Mouse (Mus musculus): ENCODE measurements around the gene Cd320. TPM values are rescaled to one million over a fixed set of nuclear protein-coding genes. Genes with fewer than 3 reads are reported as not detected.

Cd320 gene
- polyA plus RNA-seq, 1 experiment, result 30.6 TPM

DNA sequence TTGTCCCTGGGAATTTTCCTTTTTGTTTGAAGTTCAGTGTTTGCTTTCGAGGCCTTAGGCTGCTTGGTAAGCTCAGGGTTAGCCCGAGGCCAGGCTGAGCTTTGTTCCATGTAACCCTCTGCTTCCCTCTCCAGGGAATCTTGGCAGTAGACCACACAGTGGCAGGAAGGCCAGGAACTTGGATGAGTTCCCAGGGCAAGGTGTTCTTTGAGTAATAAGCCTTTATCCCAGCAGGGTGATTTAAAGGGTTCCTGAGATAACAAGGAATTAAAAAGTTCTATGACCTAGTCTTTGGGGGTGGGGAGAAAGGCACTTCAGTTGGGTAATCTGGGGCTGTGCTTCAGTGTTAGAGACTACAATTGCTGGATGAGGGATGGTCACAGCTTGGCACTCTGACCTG, 14.0 kb upstream of the Cd320 start:
- H3K27me3 ChIP-seq (ENCODE audit: control insufficient read depth, insufficient read depth, low read length, poor library complexity, severe bottlenecking), result no peaks in the 10 kb centered on the region
- no peaks in the 10 kb centered on the region for H3K9me3 ChIP-seq (replicated peaks; ENCODE audit: control insufficient read depth, insufficient read depth, low read length, poor library complexity, severe bottlenecking)
- no peaks in the 10 kb centered on the region for H3K4me1 ChIP-seq (ENCODE audit: control insufficient read depth, insufficient read depth, low read length)
- TF ChIP-seq CTCF (IDR thresholded peaks at IDR 0.05; ENCODE audit: low read depth, low read length), result no peak
- no peak for TF ChIP-seq POLR2A (IDR thresholded peaks at IDR 0.05; ENCODE audit: insufficient read depth, low read length)
- no peak for TF ChIP-seq EP300 (IDR thresholded peaks at IDR 0.05; ENCODE audit: insufficient read depth, low read depth, low read length)
- H3K27ac ChIP-seq (ENCODE audit: insufficient read depth, low read length), result no peak overlapping the region
- H3K9ac ChIP-seq (ENCODE audit: low read depth, poor library complexity, severe bottlenecking), result no peak overlapping the region
- peaks cover 69% of the 10 kb centered on the region for H3K36me3 ChIP-seq (ENCODE audit: control insufficient read depth, insufficient read depth, low read length, poor library complexity, severe bottlenecking)
- H3K4me3 ChIP-seq (ENCODE audit: low read depth, low read length), result no peak overlapping the region

DNA sequence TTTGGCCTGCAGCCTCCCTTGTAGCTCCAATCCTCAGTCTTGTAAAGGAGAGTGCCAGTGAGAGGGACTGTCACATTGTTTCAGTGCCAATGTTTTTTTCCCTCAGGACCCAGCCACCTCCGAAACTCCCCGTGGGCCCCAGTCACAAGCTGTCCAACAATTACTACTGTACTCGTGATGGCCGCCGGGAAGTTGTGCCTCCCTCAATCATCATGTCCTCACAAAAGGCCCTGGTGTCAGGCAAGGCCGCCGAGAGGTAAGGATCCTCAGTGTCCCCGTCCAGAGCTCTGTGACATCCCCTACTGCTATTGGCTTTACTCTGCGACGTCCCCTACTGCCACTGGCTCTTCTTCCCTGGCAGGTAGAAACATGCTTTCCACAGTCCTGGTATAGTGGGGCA, 13.3 kb upstream of the Cd320 start:
- peaks cover 76% of the 10 kb centered on the region for H3K36me3 ChIP-seq (ENCODE audit: control insufficient read depth, insufficient read depth, low read length, poor library complexity, severe bottlenecking)

GRCm38 (mm10) chr17:33844196-33844595, 1.3 kb downstream of the Cd320 start:
- no peak overlapping the region for H3K27ac ChIP-seq (ENCODE audit: insufficient read depth, low read length)
- TF ChIP-seq EP300 (IDR thresholded peaks at IDR 0.05; ENCODE audit: insufficient read depth, low read depth, low read length) (no peak), CTCF (IDR thresholded peaks at IDR 0.05; ENCODE audit: low read depth, low read length) (no peak), POLR2A (IDR thresholded peaks at IDR 0.05; ENCODE audit: insufficient read depth, low read length) (no peak)
- H3K36me3 ChIP-seq (ENCODE audit: control insufficient read depth, insufficient read depth, low read length, poor library complexity, severe bottlenecking), result peaks cover 22% of the 10 kb centered on the region
- H3K4me3 ChIP-seq (ENCODE audit: low read depth, low read length), result no peak overlapping the region
- H3K9me3 ChIP-seq (replicated peaks; ENCODE audit: control insufficient read depth, insufficient read depth, low read length, poor library complexity, severe bottlenecking), result no peaks in the 10 kb centered on the region
- H3K4me1 ChIP-seq (ENCODE audit: control insufficient read depth, insufficient read depth, low read length), result no peaks in the 10 kb centered on the region
- H3K9ac ChIP-seq (ENCODE audit: low read depth, poor library complexity, severe bottlenecking), result peak overlapping the region; percentile 65
- H3K27me3 ChIP-seq (ENCODE audit: control insufficient read depth, insufficient read depth, low read length, poor library complexity, severe bottlenecking), result no peaks in the 10 kb centered on the region

More for the DNA sequence above, 13.3 kb upstream of the Cd320 start:
- TF ChIP-seq CTCF (IDR thresholded peaks at IDR 0.05; ENCODE audit: low read depth, low read length) (no peak), POLR2A (IDR thresholded peaks at IDR 0.05; ENCODE audit: insufficient read depth, low read length) (no peak), EP300 (IDR thresholded peaks at IDR 0.05; ENCODE audit: insufficient read depth, low read depth, low read length) (no peak)
- Histone ChIP-seq H3K9ac (ENCODE audit: low read depth, poor library complexity, severe bottlenecking) (no peak overlapping the region), H3K4me3 (ENCODE audit: low read depth, low read length) (no peak overlapping the region), H3K27ac (ENCODE audit: insufficient read depth, low read length) (no peak overlapping the region), H3K9me3 (replicated peaks; ENCODE audit: control insufficient read depth, insufficient read depth, low read length, poor library complexity, severe bottlenecking) (no peaks in the 10 kb centered on the region), H3K4me1 (ENCODE audit: control insufficient read depth, insufficient read depth, low read length) (no peaks in the 10 kb centered on the region), H3K27me3 (ENCODE audit: control insufficient read depth, insufficient read depth, low read length, poor library complexity, severe bottlenecking) (no peaks in the 10 kb centered on the region)

- Histone ChIP-seq H3K9ac (ENCODE audit: low read depth, poor library complexity, severe bottlenecking) (no peak overlapping the region), H3K4me1 (ENCODE audit: control insufficient read depth, insufficient read depth, low read length) (no peaks in the 10 kb centered on the region), H3K27ac (ENCODE audit: insufficient read depth, low read length) (no peak overlapping the region), H3K4me3 (ENCODE audit: low read depth, low read length) (no peak overlapping the region), H3K27me3 (ENCODE audit: control insufficient read depth, insufficient read depth, low read length, poor library complexity, severe bottlenecking) (no peaks in the 10 kb centered on the region), H3K36me3 (ENCODE audit: control insufficient read depth, insufficient read depth, low read length, poor library complexity, severe bottlenecking) (peaks cover 14% of the 10 kb centered on the region), H3K9me3 (replicated peaks; ENCODE audit: control insufficient read depth, insufficient read depth, low read length, poor library complexity, severe bottlenecking) (no peaks in the 10 kb centered on the region)
- no peak for TF ChIP-seq CTCF (IDR thresholded peaks at IDR 0.05; ENCODE audit: low read depth, low read length)
- no peak for TF ChIP-seq EP300 (IDR thresholded peaks at IDR 0.05; ENCODE audit: insufficient read depth, low read depth, low read length)
- no peak for TF ChIP-seq POLR2A (IDR thresholded peaks at IDR 0.05; ENCODE audit: insufficient read depth, low read length)
These were observed 5.2 kb downstream of the Cd320 start for GRCm38 (mm10) chr17:33848139-33848538.

DNA sequence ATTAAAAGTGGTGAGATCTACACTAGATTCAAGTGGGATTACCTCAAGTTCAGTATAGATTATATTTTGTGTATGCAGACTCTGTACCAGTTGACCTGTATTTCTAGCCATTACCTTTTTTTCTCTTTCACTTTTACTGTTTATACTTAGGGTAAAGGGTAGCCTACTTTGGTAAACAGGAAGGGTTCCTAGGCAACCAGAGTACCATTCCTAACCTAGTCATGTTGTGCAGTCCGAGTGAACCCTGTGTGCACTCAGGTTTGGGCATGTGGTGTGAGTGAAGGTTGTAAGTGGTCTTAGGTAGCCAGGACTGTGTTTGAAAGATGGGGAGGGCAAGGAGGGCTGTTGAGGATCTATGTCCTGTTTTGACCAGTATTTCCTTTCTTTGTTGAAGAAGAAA, 8.4 kb downstream of the Cd320 start:
- H3K36me3 ChIP-seq (ENCODE audit: control insufficient read depth, insufficient read depth, low read length, poor library complexity, severe bottlenecking), result peaks cover 14% of the 10 kb centered on the region
- H3K4me3 ChIP-seq (ENCODE audit: low read depth, low read length), result no peak overlapping the region
- no peaks in the 10 kb centered on the region for H3K9me3 ChIP-seq (replicated peaks; ENCODE audit: control insufficient read depth, insufficient read depth, low read length, poor library complexity, severe bottlenecking)
- no peak overlapping the region for H3K27ac ChIP-seq (ENCODE audit: insufficient read depth, low read length)
- no peaks in the 10 kb centered on the region for H3K4me1 ChIP-seq (ENCODE audit: control insufficient read depth, insufficient read depth, low read length)
- H3K9ac ChIP-seq (ENCODE audit: low read depth, poor library complexity, severe bottlenecking), result no peak overlapping the region
- no peaks in the 10 kb centered on the region for H3K27me3 ChIP-seq (ENCODE audit: control insufficient read depth, insufficient read depth, low read length, poor library complexity, severe bottlenecking)
- TF ChIP-seq EP300 (IDR thresholded peaks at IDR 0.05; ENCODE audit: insufficient read depth, low read depth, low read length) (no peak), POLR2A (IDR thresholded peaks at IDR 0.05; ENCODE audit: insufficient read depth, low read length) (no peak), CTCF (IDR thresholded peaks at IDR 0.05; ENCODE audit: low read depth, low read length) (no peak)

DNA sequence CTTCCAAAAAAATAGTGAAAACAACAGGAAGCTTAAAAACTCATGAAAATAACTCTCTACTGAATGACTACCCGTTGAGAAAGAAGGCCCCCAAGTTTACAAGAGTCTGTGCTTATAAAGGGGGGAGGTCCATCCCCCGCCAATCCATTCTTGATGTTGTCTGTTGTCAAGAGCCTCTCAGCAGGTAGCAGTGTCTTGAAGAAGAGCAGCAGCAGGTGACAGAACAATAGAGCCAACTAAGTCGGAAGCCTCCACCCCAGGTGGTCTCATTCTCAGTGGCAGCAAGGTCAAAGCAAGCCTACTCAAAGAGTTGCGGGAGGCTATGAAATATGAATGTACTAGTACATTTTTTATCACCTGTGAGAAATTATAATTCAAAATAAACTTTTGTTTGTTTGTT, 14.9 kb downstream of the Cd320 start:
- Histone ChIP-seq H3K4me1 (ENCODE audit: control insufficient read depth, insufficient read depth, low read length) (no peaks in the 10 kb centered on the region), H3K27ac (ENCODE audit: insufficient read depth, low read length) (no peak overlapping the region), H3K9me3 (replicated peaks; ENCODE audit: control insufficient read depth, insufficient read depth, low read length, poor library complexity, severe bottlenecking) (peaks cover 16% of the 10 kb centered on the region), H3K4me3 (ENCODE audit: low read depth, low read length) (no peak overlapping the region), H3K27me3 (ENCODE audit: control insufficient read depth, insufficient read depth, low read length, poor library complexity, severe bottlenecking) (no peaks in the 10 kb centered on the region), H3K9ac (ENCODE audit: low read depth, poor library complexity, severe bottlenecking) (no peak overlapping the region), H3K36me3 (ENCODE audit: control insufficient read depth, insufficient read depth, low read length, poor library complexity, severe bottlenecking) (no peaks in the 10 kb centered on the region)
- no peak for TF ChIP-seq EP300 (IDR thresholded peaks at IDR 0.05; ENCODE audit: insufficient read depth, low read depth, low read length)
- no peak for TF ChIP-seq POLR2A (IDR thresholded peaks at IDR 0.05; ENCODE audit: insufficient read depth, low read length)
- TF ChIP-seq CTCF (IDR thresholded peaks at IDR 0.05; ENCODE audit: low read depth, low read length), result no peak

Measured in ES-Bruce4 (cell line).